Mouse (Mus musculus): ENCODE measurements around the gene Crls1.

DNA sequence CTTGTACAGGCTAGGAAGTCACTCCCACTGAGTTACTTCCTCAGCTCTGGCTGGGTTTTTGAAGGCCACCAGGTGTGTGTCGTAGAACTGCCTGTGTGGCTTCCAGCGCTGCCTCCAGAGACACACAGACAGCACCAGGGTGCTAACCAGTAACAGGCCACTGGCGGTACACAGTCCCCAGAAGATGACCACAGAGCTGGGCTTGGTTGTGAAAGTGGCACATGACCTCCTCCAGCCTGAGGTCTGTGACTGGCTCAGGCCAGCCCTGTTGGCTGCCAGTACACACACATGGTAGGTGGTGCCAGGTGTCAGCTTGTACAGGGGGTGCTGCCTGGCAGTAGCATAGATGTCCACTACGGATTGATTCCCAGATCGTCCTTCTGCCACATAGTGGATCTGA, 23.2 kb downstream of the Crls1 start:
- TF ChIP-seq POLR2A (IDR thresholded peaks at IDR 0.05; ENCODE audit: control insufficient read depth, extremely low read depth, insufficient read depth, low read length, poor library complexity) (no peak), CTCF (IDR thresholded peaks at IDR 0.05; ENCODE audit: borderline replicate concordance, control insufficient read depth, extremely low read depth, insufficient read depth, low read length, poor library complexity) (no peak)

Measured in thymus, adult 2 months (tissue).